In genomic region chr1:47037576-47037975, GRCm38 (mm10) we compare ENCODE assay signal across 27 mouse cellular contexts.
DNase-seq lines count a peak whose midpoint lies in the region; ATAC-seq and TF ChIP-seq lines count a peak whose summit lies in the region.
"Had no signal": no experiment of that assay in that cellular context is flagged by ENCODE, and none has a peak within 500 bp of the region (broad histone marks: within the 10 kb centered on the region; RNA-seq: fewer than 3 reads in every experiment).

No protein-coding gene starts in this region.

- no peaks in the 10 kb centered on the region for H3K27me3 ChIP-seq in hindbrain, embryonic 16.5 days (replicated peaks; ENCODE audit: control insufficient read depth, insufficient read depth, low read length)
- H3K27me3 ChIP-seq in hindbrain, embryonic 13.5 days, result no peaks in the 10 kb centered on the region
- H3K27me3 ChIP-seq in intestine, postnatal 0 days (replicated peaks; ENCODE audit: control insufficient read depth, insufficient read depth, low read length), result no peaks in the 10 kb centered on the region
- H3K27me3 ChIP-seq: limb, embryonic 12.5 days; liver, embryonic 15.5 days; neural tube, embryonic 12.5 days; stomach, embryonic 15.5 days had no signal

- ATAC-seq in hindbrain, embryonic 16.5 days, result no peak
- ATAC-seq in hindbrain, embryonic 13.5 days (ENCODE audit: low FRiP score), result no peak
- ATAC-seq in intestine, postnatal 0 days, result no peak
- ATAC-seq: activated CD4-positive, CD25-positive, alpha-beta regulatory T cell, adult 4 months; forebrain, embryonic 14.5 days; intestine, embryonic 16.5 days had no signal

- no peak overlapping the region for H3K4me3 ChIP-seq in hindbrain, embryonic 16.5 days (ENCODE audit: low read length)
- no peak overlapping the region for H3K4me3 ChIP-seq in hindbrain, embryonic 13.5 days
- H3K4me3 ChIP-seq in intestine, postnatal 0 days (ENCODE audit: low read depth, low read length), result no peak overlapping the region
- H3K4me3 ChIP-seq: heart, adult 2 months; limb, embryonic 12.5 days; liver, embryonic 15.5 days; neural tube, embryonic 12.5 days; stomach, embryonic 15.5 days had no signal

- H3K36me3 ChIP-seq in hindbrain, embryonic 16.5 days (ENCODE audit: control insufficient read depth, insufficient read depth, low read length), result no peaks in the 10 kb centered on the region
- H3K36me3 ChIP-seq in hindbrain, embryonic 13.5 days, result no peaks in the 10 kb centered on the region
- H3K36me3 ChIP-seq in intestine, postnatal 0 days (ENCODE audit: control insufficient read depth, insufficient read depth), result no peaks in the 10 kb centered on the region
- H3K36me3 ChIP-seq: limb, embryonic 12.5 days; liver, embryonic 15.5 days; neural tube, embryonic 12.5 days; stomach, embryonic 15.5 days had no signal

- H3K4me1 ChIP-seq in hindbrain, embryonic 16.5 days (ENCODE audit: control insufficient read depth, insufficient read depth, low read depth, low read length), result no peaks in the 10 kb centered on the region
- H3K4me1 ChIP-seq in hindbrain, embryonic 13.5 days (replicated peaks), result no peaks in the 10 kb centered on the region
- no peaks in the 10 kb centered on the region for H3K4me1 ChIP-seq in intestine, postnatal 0 days (replicated peaks; ENCODE audit: control insufficient read depth, insufficient read depth, low read length)
- H3K4me1 ChIP-seq: limb, embryonic 12.5 days; liver, embryonic 15.5 days; neural tube, embryonic 12.5 days; stomach, embryonic 15.5 days had no signal

- H3K27ac ChIP-seq in hindbrain, embryonic 16.5 days (ENCODE audit: low read depth, low read length), result 0 out of 2 replicates have a peak overlapping the region, but pooled peaks have one; percentile 7
- H3K27ac ChIP-seq in hindbrain, embryonic 13.5 days, result no peak overlapping the region
- no peak overlapping the region for H3K27ac ChIP-seq in intestine, postnatal 0 days (ENCODE audit: low read depth, low read length)
- H3K27ac ChIP-seq: heart, adult 2 months; limb, embryonic 12.5 days; liver, embryonic 15.5 days; neural tube, embryonic 12.5 days; stomach, embryonic 15.5 days had no signal

- H3K4me2 ChIP-seq in hindbrain, embryonic 16.5 days (ENCODE audit: low read length), result no peak overlapping the region
- H3K4me2 ChIP-seq in hindbrain, embryonic 13.5 days, result no peak overlapping the region
- no peak overlapping the region for H3K4me2 ChIP-seq in intestine, postnatal 0 days (replicated peaks; ENCODE audit: low read depth)
- H3K4me2 ChIP-seq: limb, embryonic 12.5 days; liver, embryonic 15.5 days; lung, embryonic 14.5 days; neural tube, embryonic 12.5 days; stomach, embryonic 15.5 days had no signal

- no peaks in the 10 kb centered on the region for H3K9me3 ChIP-seq in hindbrain, embryonic 16.5 days (ENCODE audit: control insufficient read depth, low read length)
- H3K9me3 ChIP-seq in hindbrain, embryonic 13.5 days, result no peaks in the 10 kb centered on the region
- H3K9me3 ChIP-seq in intestine, postnatal 0 days (ENCODE audit: control insufficient read depth), result no peaks in the 10 kb centered on the region
- H3K9me3 ChIP-seq: limb, embryonic 12.5 days; liver, embryonic 15.5 days; neural tube, embryonic 12.5 days; stomach, embryonic 15.5 days had no signal

- WGBS in hindbrain, embryonic 16.5 days, result 69% methylated on average over 2 of the region's 2 CpGs
- 83% methylated on average over 2 of the region's 2 CpGs for WGBS in hindbrain, embryonic 13.5 days
- 82% methylated on average over 2 of the region's 2 CpGs for WGBS in intestine, postnatal 0 days

- no peak overlapping the region for H3K9ac ChIP-seq in hindbrain, embryonic 16.5 days (ENCODE audit: low read depth, low read length)
- H3K9ac ChIP-seq in hindbrain, embryonic 13.5 days, result no peak overlapping the region
- no peak overlapping the region for H3K9ac ChIP-seq in intestine, postnatal 0 days (ENCODE audit: low read depth, low read length)
- H3K9ac ChIP-seq: limb, embryonic 12.5 days; liver, embryonic 15.5 days; lung, embryonic 14.5 days; neural tube, embryonic 12.5 days; stomach, embryonic 15.5 days had no signal

- TF ChIP-seq CTCF in intestine, postnatal 0 days (IDR thresholded peaks at IDR 0.05; ENCODE audit: low read depth), result no peak

- DNase-seq in heart, adult 8-10 months (ENCODE audit: low spot score), result peak; percentile 28
- no peak for DNase-seq in heart, adult 11 months
- DNase-seq in retina, postnatal 1 day, result peak; percentile 1
- DNase-seq in retina, embryonic 14.5 days (ENCODE audit: low spot score), result no peak
- peak; percentile 9 for DNase-seq in skeletal muscle tissue, adult 2 months (ENCODE audit: low read depth, low spot score)
- DNase-seq: adrenal gland, adult 2 months; adrenal gland, postnatal 36 days; B cell, adult 2 months; cerebellum, adult 8-10 months; gastrocnemius, postnatal 25 days; kidney, adult 9 months; kidney, postnatal 10 days; lung, embryonic 14.5 days; lung, postnatal 14 days; midbrain, embryonic 14.5 days; right cerebral cortex, postnatal 14 days had no signal

Comparison
In these comparisons a context has a peak if more than half of its experiments do, and no peak if none do; other contexts are left out.
1. DNase-seq: peak in heart, adult 8-10 months (single experiment), retina, postnatal 1 day (single experiment) and skeletal muscle tissue, adult 2 months (single experiment); none in heart, adult 11 months (single experiment) and retina, embryonic 14.5 days (single experiment).